Mouse (Mus musculus): ENCODE data around the gene Hnrnpf.

DNA sequence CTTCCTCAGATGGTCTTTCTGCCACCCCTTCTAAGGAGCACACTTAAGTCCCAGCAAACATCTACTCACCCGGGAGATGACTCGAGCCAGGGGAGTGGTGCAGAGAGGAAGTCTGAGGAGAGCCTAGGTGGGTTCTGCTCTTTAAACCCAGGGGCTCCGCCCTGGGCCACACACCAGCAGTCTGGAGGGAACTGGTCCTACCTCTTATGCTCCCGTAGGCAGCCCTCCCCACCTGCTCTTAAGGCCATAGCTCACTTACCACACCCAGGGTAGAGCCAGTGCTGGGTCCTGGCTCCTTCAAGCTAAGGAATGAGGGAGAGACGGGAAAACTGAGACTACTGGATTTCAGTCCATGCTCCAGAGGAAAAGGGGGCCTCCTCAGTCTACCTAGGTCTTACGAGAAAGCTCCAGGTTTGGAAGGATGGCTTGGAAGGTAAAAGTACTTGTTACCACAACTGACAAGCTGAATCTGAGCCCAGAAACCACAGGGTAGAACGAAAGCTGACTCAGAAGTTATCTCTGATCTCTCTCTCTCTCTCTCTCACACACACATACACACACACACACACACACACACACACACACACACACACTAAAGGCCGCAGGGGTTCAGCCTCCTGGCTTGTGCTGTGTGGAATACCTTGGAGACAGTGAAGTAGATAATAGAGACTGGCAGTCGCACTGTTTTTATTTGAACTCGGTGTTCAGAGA lies 37.3 kb downstream of the Hnrnpf start, which contains the start of gene Fxyd4:
- TF ChIP-seq CTCF (IDR thresholded peaks at IDR 0.05; ENCODE audit: low read depth) (no peak), EP300 (optimal IDR thresholded peaks at IDR 0.05) (no peak)
